Mouse (Mus musculus) neural tube, embryonic 11.5 days (tissue): ENCODE results near the gene Cep89. TPM values are rescaled to one million over a fixed set of nuclear protein-coding genes. Genes with fewer than 3 reads are reported as not detected.
A peak's percentile ranks its signal among the peaks of the same experiment; 100 is the strongest.

Source experiments
- ATAC-seq: fragments of 200-750 bp; cut with Nextera tagmentation; 2 replicates; pipeline ENCODE4 v1.8.0; 2017; ENCODE audit warnings: moderate number of reproducible peaks, mild to moderate bottlenecking, moderate TSS enrichment, moderate library complexity; ENCODE audit not compliant: insufficient read depth, low FRiP score, low TSS enrichment
- DNase-seq: peaks from one replicate; pipeline ENCODE4 v3.0.0-alpha.2; 2015; ENCODE audit warnings: low spot score
- H3K27ac ChIP-seq: fragments of 300-500 bp; sonication (generic); 2 replicates; pipeline ENCODE4 v1.5.1; 2014; ENCODE audit warnings: low read depth, mild to moderate bottlenecking, low read length
- H3K27me3 ChIP-seq: fragments of 300-500 bp; sonication (generic); 2 replicates; pipeline ENCODE4 v1.6.1; 2014; ENCODE audit warnings: mild to moderate bottlenecking, low read length, mixed read lengths; ENCODE audit not compliant: control insufficient read depth, insufficient read depth
- H3K36me3 ChIP-seq: fragments of 300-500 bp; sonication (generic); 2 replicates; pipeline ENCODE4 v1.6.1; 2014; ENCODE audit warnings: mild to moderate bottlenecking, low read length, moderate library complexity, mixed read lengths; ENCODE audit not compliant: control insufficient read depth, insufficient read depth
- H3K4me1 ChIP-seq: fragments of 300-500 bp; sonication (generic); 2 replicates; pipeline ENCODE4 v1.6.1; 2014; ENCODE audit warnings: low read length, mixed read lengths; ENCODE audit not compliant: control insufficient read depth, insufficient read depth
- H3K4me2 ChIP-seq: fragments of 300-500 bp; sonication (generic); 2 replicates; pipeline ENCODE4 v1.6.1; 2014; ENCODE audit warnings: low read depth, mild to moderate bottlenecking, moderate library complexity
- H3K4me3 ChIP-seq: fragments of 300-500 bp; sonication (generic); 2 replicates; pipeline ENCODE4 v1.5.1; 2014; ENCODE audit warnings: low read depth, low read length
- H3K9ac ChIP-seq: fragments of 300-500 bp; sonication (generic); 2 replicates; pipeline ENCODE4 v1.6.1; 2014; ENCODE audit warnings: mild to moderate bottlenecking, low read length
- H3K9me3 ChIP-seq: fragments of 300-500 bp; sonication (generic); 2 replicates; pipeline ENCODE4 v1.6.1; 2016; ENCODE audit warnings: low read length; ENCODE audit not compliant: control insufficient read depth
- WGBS: fragments of 180-500 bp; shearing (Covaris S2); extraction: QIAGEN DNeasy Blood & Tissue Kit; methylation state at CpG from one replicate; pipeline ENCODE4 v1.1.7; 2014; 5-methylcytosine and 5-hydroxymethylcytosine counted together
- polyA plus RNA-seq: library from polyadenylated mRNA; unstranded; fragments of >200 nt; fragmentation: Nextera tagmentation; extraction: Ambion mirVana; gene quantifications from 2 replicates; pipeline ENCODE4 v1.2.1, GENCODE M21; 2014

Gene Cep89
- 39.3 and 40.8 TPM in 2 replicates for polyA plus RNA-seq

- under 1% methylated on average over 28 of the region's 28 CpGs for WGBS
- peak within 1 kb of the TSS; percentile 63 for H3K4me3 ChIP-seq
- no peaks in the 10 kb centered on the region for H3K27me3 ChIP-seq
- peak within 1 kb of the TSS; percentile 67 for H3K9ac ChIP-seq
- DNase-seq (peak; percentile 95), ATAC-seq (peak; percentile 99)
- no peaks in the 10 kb centered on the region for H3K9me3 ChIP-seq
- no peak within 1 kb of the TSS for H3K27ac ChIP-seq
- H3K36me3 ChIP-seq, result peaks cover 11% of the 10 kb centered on the region
- peaks cover 3% of the 10 kb centered on the region for H3K4me1 ChIP-seq
- peak within 1 kb of the TSS; percentile 74 for H3K4me2 ChIP-seq
Measured at GRCm38 (mm10) chr7:35396542-35397168, at the start of gene Cep89, which contains the start of gene Faap24. TSS of gene Cep89 (plus strand) at chr7:35397035. TSS of gene Faap24 (minus strand) at chr7:35396836.

- Histone ChIP-seq H3K27me3 (no peaks in the 10 kb centered on the region), H3K9me3 (no peaks in the 10 kb centered on the region), H3K4me2 (no peak overlapping the region), H3K4me1 (no peaks in the 10 kb centered on the region), H3K4me3 (no peak overlapping the region), H3K27ac (no peak overlapping the region), H3K36me3 (no peaks in the 10 kb centered on the region), H3K9ac (no peak overlapping the region)
- WGBS, result 79% methylated on average over 17 of the region's 18 CpGs
- ATAC-seq, result no peak
- DNase-seq, result no peak
Measured at GRCm38 (mm10) chr7:35347918-35348700, 48.7 kb upstream of the Cep89 start.

GRCm38 (mm10) chr7:35349022-35349421 lies 47.8 kb upstream of the Cep89 start:
- no peak overlapping the region for H3K4me2 ChIP-seq
- no peak overlapping the region for H3K4me3 ChIP-seq
- H3K27me3 ChIP-seq, result no peaks in the 10 kb centered on the region
- H3K36me3 ChIP-seq, result no peaks in the 10 kb centered on the region
- no peak for DNase-seq
- 89% methylated on average over 4 of the region's 4 CpGs for WGBS
- no peak for ATAC-seq
- H3K27ac ChIP-seq, result no peak overlapping the region
- no peak overlapping the region for H3K9ac ChIP-seq
- H3K4me1 ChIP-seq, result no peaks in the 10 kb centered on the region
- no peaks in the 10 kb centered on the region for H3K9me3 ChIP-seq

- H3K27me3 ChIP-seq, result no peaks in the 10 kb centered on the region
Measured at GRCm38 (mm10) chr7:35349886-35350684, 46.8 kb upstream of the Cep89 start.

GRCm38 (mm10) chr7:35351155-35351554 lies 45.7 kb upstream of the Cep89 start:
- DNase-seq (no peak), ATAC-seq (no peak)
- no peaks in the 10 kb centered on the region for H3K9me3 ChIP-seq
- H3K4me1 ChIP-seq, result no peaks in the 10 kb centered on the region
- H3K4me3 ChIP-seq, result no peak overlapping the region
- no peak overlapping the region for H3K4me2 ChIP-seq
- 85% methylated on average over 3 of the region's 3 CpGs for WGBS
- no peak overlapping the region for H3K9ac ChIP-seq
- no peaks in the 10 kb centered on the region for H3K27me3 ChIP-seq
- H3K36me3 ChIP-seq, result no peaks in the 10 kb centered on the region
- H3K27ac ChIP-seq, result no peak overlapping the region

More at GRCm38 (mm10) chr7:35349886-35350684, 46.8 kb upstream of the Cep89 start:
- Histone ChIP-seq H3K4me2 (no peak overlapping the region), H3K36me3 (no peaks in the 10 kb centered on the region), H3K4me1 (no peaks in the 10 kb centered on the region), H3K9me3 (no peaks in the 10 kb centered on the region), H3K4me3 (no peak overlapping the region), H3K9ac (no peak overlapping the region), H3K27ac (no peak overlapping the region)
- DNase-seq (no peak), ATAC-seq (no peak)
- WGBS, result 92% methylated on average over 8 of the region's 8 CpGs

- H3K4me1 ChIP-seq, result no peaks in the 10 kb centered on the region
- no peak overlapping the region for H3K9ac ChIP-seq
- H3K9me3 ChIP-seq, result no peaks in the 10 kb centered on the region
- no peak overlapping the region for H3K27ac ChIP-seq
- no peaks in the 10 kb centered on the region for H3K36me3 ChIP-seq
- no peak overlapping the region for H3K4me2 ChIP-seq
- no peak for DNase-seq
- H3K4me3 ChIP-seq, result no peak overlapping the region
- no peaks in the 10 kb centered on the region for H3K27me3 ChIP-seq
- no peak for ATAC-seq
- WGBS, result 92% methylated on average over 15 of the region's 15 CpGs
Measured at GRCm38 (mm10) chr7:35353306-35353705, 43.5 kb upstream of the Cep89 start.

GRCm38 (mm10) chr7:35355303-35355872 lies 41.4 kb upstream of the Cep89 start:
- WGBS, result 79% methylated on average over 5 of the region's 5 CpGs

GRCm38 (mm10) chr7:35357621-35358020 lies 39.2 kb upstream of the Cep89 start:
- DNase-seq, result no peak
- no peak for ATAC-seq
- Histone ChIP-seq H3K9ac (no peak overlapping the region), H3K36me3 (no peaks in the 10 kb centered on the region), H3K27ac (no peak overlapping the region), H3K4me2 (no peak overlapping the region), H3K4me3 (no peak overlapping the region), H3K4me1 (no peaks in the 10 kb centered on the region), H3K9me3 (no peaks in the 10 kb centered on the region), H3K27me3 (no peaks in the 10 kb centered on the region)
- WGBS, result 88% methylated on average over 12 of the region's 12 CpGs

More at GRCm38 (mm10) chr7:35355303-35355872, 41.4 kb upstream of the Cep89 start:
- Histone ChIP-seq H3K27ac (no peak overlapping the region), H3K4me1 (no peaks in the 10 kb centered on the region), H3K9ac (no peak overlapping the region), H3K27me3 (no peaks in the 10 kb centered on the region), H3K4me3 (no peak overlapping the region), H3K4me2 (no peak overlapping the region), H3K36me3 (no peaks in the 10 kb centered on the region), H3K9me3 (no peaks in the 10 kb centered on the region)
- ATAC-seq (no peak), DNase-seq (no peak)
